Mouse (Mus musculus) cerebellum, adult 11 months (tissue): ENCODE data around the gene Olfr313.

Experiments
- DNase-seq: peaks from one replicate; pipeline ENCODE4 v3.0.0; 2022

Gene Olfr313

DNA sequence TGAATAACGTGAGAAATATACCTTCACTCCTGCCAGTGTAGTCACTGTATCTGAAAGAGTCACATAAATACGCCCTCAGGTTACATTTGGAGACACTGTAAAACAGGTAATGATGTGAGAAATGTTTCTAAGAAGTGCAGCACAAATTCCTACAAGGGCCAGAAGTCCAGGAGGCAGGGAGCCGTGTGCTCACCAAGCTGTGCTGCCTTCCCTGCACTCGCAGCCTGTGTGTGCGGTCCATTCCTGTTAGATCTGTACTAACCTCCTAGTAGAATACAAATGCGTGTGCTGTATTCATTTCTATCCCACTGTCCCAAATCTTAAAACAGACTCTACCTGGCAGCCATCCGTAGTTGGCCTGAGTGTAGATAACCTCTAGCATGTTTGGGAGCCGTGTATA is 45.9 kb downstream of the Olfr313 start:
- no peak for DNase-seq

- DNase-seq: peak; percentile 70
Observed at GRCm38 (mm10) chr11:58867039-58867953, 52.5 kb downstream of the Olfr313 start, which contains the start of gene 2810021J22Rik. 2810021J22Rik (plus strand) TSS chr11:58867216.

DNA sequence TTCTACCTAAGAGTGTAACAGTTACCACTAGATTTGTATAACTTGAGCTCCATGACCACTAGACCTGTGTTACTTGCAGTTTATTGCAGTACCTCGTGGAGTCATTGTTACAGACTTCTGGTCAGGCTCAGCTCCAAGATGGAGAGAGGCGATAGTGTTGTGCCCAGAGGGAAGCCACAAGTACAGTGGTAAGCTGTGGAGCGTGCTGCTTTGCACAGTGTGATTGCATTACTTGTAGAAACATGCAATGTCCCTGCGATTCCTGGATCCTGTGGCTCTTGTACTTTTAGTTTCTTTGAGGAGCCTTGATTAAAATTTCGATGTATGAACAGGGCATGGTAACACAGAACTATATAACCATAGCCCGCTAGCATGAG is 53.1 kb downstream of the Olfr313 start:
- DNase-seq: no peak
